Mouse (Mus musculus) lung, postnatal 36 days (tissue): ENCODE data around the gene Hnrnpul2.
A peak's percentile ranks its signal among the peaks of the same experiment; 100 is the strongest.

Experiments used
- DNase-seq: peaks from one replicate; pipeline ENCODE4 v3.0.0; 2022; ENCODE audit warnings: mixed read lengths

Gene Hnrnpul2

DNA sequence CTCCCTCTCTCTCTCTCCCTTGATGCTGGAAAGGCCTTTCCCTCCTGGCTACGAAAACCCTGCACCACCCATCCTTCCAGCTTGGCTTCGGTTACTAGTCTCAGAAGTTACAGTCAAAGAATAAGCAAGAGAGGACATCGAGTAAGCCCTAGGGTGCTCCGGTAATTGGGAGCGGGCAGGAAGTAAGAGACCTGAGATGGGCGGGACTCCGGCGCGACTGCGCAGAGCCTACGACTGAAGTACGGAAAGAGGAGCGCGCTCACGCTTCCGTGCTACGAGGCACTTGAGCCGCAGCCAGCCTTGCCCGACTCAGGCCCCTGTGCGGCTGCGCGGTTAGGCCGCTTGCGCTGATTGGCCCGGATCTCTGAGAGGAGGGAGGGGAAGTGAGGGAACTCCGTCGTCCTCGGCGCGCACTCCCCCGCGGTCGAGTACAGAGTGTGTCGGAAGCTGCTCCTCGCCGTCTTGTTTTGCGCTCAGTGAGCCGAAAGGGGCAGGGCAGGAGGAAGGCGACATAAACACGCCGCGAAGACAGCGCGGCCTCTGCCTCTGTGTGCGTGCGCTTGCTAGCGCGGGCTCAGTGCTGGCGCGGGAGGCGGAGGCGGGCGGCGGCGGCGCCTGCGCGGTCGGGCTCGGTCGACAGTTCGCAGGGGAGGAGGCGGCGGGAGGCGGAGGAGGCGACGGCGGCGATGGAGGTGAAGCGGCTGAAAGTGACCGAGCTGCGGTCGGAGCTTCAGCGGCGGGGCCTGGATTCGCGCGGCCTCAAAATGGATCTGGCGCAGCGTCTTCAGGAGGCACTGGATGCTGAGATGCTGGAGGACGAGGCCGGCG, at the start of gene Hnrnpul2:
Hnrnpul2 (plus strand) TSS at position 415 of the 828 bp plus-strand sequence.
- DNase-seq: peak; percentile 99

DNA sequence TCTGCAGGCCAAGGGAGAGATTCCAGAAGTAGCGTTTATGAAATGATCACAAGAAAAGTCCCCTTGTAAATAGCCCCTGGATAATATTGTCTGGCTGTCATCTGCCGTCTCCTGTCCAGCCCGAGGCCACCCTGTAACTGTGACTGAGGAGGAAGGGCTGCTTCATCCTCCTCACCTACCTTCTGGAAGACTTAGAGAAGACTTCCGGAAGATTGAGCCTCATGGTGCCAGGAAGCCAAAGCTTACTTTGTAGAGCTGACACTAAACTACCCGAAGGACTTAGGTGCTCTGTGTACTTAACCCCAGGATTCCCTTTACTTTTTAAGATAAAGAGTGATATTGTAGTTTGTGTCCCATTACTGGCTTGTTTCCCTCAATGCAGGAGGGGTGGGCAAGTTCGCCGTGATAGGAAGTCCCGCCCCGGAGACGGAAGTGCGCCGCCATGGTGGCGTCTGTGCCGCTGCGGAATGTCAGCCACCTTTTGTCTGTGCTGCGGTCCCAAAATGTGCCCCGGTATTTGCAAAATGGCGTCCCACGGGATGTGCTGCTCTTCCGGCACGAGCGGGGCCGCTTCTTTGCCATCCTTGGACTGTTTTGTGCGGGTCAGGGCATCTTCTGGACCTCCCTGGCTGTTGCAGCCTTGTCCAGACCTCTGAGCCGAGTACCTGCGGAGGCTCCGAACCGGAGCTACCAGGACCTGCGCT, 49.1 kb upstream of the Hnrnpul2 start, which contains the start of gene Tmem223:
Tmem223 (plus strand) TSS at position 430 of the 704 bp plus-strand sequence.
- peak; percentile 87 for DNase-seq

GRCm38 (mm10) chr19:8772996-8773395, 46.8 kb upstream of the Hnrnpul2 start:
- DNase-seq: no peak

GRCm38 (mm10) chr19:8773409-8773808, 46.4 kb upstream of the Hnrnpul2 start:
- DNase-seq: no peak

DNA sequence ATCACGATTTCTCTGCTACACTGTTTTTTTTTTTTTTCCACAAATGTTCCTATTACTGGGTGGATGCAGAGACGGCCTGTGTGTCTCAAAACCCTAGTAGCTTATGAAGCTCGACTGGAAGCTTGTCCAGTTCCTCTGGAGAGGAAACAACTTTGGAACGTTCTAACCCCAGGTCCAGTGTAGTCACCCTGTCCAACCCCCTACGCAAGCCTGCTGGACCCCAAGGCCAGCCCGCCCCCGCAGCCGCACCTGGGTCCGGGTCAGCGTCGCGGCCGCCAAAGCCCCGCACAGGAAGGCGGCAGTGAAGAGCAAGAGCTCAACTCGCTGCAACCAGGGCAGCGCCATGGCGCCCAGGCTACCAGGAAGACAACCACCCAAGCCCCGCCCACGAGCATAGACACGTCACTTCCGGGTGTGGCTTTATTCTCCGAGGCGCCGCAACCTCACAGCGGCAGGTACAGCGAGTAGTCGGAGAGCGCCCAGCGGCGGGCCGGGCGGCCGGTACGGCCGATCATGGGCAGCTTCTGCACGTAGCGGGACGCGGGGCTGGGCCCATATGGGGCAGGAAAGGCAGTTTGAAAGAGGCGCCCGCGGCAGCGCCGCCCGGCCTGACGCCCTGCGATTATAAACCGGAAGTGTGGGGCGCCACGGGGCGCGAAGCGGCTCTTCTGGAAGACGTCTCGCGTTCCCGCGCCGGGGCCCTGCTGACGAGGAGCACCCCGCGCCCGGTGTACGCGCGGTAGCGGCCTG, 45.5 kb upstream of the Hnrnpul2 start, which contains the start of gene Tmem179b:
Tmem179b (minus strand) TSS at position 382 of the 750 bp plus-strand sequence.
- peak; percentile 97 for DNase-seq

DNA sequence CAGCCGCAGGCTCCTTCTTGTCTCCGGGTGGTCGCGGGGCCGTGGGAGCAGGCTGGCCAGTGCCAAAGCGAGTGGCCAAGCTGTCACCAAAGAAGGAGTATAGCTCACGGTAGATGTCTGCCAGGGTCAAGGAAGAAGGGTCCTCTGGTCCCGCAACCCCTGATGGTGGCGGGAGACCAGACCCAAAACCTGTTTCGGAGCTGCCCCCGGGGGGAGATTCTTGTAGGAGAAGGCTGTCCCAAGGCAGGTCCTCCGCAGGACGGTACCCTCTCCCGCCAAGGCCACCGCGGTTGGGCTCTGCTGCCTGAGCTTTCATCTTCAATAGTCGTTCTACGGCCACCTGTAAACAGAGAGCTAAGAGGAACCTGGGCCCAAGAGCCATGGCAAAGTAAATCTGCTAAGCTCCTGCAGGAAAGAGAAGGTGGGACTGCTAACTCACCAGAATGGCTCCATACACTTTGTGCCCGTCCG, 44.8 kb upstream of the Hnrnpul2 start:
- DNase-seq: no peak

GRCm38 (mm10) chr19:8786008-8786781, 33.6 kb upstream of the Hnrnpul2 start, which contains the start of gene Taf6l:
Taf6l (minus strand) TSS chr19:8786417.
- DNase-seq: peak; percentile 99

DNA sequence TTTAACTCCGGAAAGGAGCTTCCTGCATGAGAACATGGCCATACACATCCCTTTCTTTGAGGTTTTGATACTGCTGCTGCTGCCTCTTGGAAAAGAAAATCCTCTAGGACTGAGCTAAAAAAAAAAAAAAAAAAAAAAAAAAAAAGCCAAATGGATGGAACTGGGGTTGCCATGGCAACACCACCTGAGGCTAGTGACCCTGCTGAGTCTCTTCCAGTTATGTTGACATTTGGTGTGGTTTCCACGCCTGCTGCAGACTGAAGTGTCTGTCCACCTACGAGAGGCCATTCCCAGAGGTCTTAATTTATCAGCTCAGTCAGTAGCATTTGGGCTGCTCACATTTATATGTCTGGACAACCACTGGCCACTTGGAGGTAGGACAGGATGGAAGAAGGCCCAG, 31.3 kb upstream of the Hnrnpul2 start:
- DNase-seq: no peak

DNA sequence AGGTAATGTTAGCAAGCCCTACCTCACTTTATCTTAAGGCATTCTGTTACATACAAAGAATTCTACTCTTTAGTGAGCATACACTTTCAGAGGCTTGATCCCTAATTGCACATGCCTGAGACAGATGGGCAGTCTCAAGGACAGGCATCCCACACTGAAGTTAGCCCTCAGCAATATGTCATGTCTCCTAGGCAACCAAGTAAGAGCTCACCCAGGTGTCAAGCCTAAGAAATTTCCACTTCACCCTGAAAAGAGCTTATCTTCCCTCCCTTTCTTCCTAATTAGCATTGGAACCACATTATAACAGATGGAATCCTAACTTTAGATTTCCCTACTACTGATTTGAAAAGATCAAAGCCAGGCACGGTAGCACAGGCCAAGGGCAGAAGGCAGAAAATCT, 30.6 kb upstream of the Hnrnpul2 start:
- DNase-seq: no peak

- DNase-seq: no peak
Observed at GRCm38 (mm10) chr19:8790171-8790570, 29.6 kb upstream of the Hnrnpul2 start.

DNA sequence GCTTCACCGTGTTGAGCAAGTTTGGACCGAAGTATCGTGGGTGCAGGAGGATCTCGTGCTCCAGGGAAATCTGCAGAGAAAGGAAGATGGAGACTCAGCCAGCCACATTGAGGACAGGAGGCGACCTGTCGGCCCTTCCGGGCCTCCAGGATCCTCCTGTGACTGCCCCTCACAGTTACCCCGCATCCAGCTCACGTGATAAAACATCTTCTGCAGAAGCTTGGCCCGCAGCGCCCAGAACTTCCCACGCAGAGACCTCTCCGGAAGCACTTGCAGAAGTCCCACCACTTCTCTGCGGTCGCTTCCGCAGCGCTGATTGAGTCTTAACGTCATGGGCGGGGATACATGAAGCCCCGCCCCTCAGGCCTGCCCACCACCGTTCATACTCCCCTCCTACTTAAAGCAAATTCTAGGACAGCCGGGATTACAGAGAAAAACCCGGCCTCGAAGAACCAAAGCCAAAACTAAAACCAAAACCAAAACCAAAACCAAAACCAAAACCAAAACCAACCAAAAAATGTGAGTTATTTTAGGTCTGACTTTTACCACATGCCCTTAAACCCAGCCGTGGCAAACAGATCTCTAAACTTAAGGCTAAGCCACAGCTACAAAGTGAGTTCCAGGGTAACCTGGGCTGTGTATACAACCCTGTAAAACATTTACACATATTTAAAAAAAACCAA, 21.4 kb upstream of the Hnrnpul2 start, which contains the start of gene Polr2g:
Polr2g (minus strand) TSS at position 314 of the 683 bp plus-strand sequence.
- DNase-seq: peak; percentile 96

DNA sequence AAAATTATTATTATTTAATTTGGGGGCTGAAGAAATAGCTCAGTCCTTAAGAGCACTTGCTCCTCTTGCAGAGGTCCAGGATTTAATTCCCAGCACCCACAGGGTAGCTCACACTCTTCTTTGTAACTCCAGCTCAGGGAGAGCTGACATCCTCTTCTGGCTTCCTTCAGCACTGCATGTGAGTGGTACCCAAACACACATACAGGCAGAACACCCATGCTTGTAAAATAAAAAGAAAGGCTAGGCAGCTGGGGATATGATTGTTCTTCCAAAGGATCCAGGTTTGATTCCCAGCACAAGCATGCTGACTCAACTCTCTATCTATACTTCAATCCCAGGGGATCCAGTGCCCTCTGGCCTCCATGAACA, 20.9 kb upstream of the Hnrnpul2 start:
- no peak for DNase-seq

GRCm38 (mm10) chr19:8802130-8802821, 17.5 kb upstream of the Hnrnpul2 start, which contains the start of gene Zbtb3:
Zbtb3 (plus strand) TSS chr19:8802555.
- peak; percentile 99 for DNase-seq

GRCm38 (mm10) chr19:8803204-8803780, 16.5 kb upstream of the Hnrnpul2 start:
- no peak for DNase-seq

- no peak for DNase-seq
Observed at GRCm38 (mm10) chr19:8803879-8804660, 15.7 kb upstream of the Hnrnpul2 start.

DNA sequence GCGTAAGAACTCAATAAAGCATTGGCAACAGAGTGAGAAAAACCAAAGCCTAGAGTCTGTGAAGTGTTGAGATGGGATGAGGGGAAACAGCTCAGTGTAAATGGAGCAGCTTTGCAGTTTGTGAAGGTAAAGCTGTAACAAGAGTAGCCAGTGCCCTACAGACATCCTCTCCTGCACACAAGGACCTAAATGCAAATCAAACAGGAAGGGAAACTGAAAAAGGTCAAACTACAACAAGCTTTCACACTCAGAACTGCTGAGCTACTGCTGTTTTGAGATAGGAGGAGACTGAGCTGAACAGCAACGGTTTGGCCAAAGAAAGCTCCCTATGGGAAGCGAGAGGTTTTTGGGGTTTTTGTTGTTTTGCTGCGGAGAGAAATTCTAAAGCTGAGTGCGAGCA, 13.0 kb upstream of the Hnrnpul2 start:
- DNase-seq: no peak

DNA sequence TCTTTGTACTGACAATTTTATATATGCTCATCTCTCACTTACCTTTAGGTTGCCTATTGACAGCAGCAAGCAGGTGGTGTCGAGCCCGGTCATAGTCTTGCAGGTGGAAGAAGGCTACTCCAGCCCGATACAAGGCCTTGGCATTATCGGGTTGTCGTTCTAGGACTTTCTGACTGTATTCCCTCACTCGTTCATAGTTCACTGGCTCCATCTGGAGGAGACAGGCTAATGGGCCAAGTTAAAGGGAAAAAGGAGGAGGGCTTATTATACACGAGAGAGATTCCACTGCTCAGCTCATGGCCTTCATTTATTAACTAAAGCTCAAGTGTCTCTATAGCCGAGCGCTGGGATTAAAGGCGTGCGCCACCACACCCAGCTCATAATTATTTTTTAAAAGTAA, 4.0 kb upstream of the Hnrnpul2 start:
- DNase-seq: no peak

- DNase-seq: no peak
Observed at GRCm38 (mm10) chr19:8817001-8817400, 2.8 kb upstream of the Hnrnpul2 start.

GRCm38 (mm10) chr19:8818301-8818798, 1.5 kb upstream of the Hnrnpul2 start:
- DNase-seq: no peak
